Mouse (Mus musculus): ENCODE results near the gene Calcoco1. TPM values are rescaled to one million over a fixed set of nuclear protein-coding genes. Genes with fewer than 3 reads are reported as not detected.

The Calcoco1 gene
- 24.4 and 28.0 TPM in 2 replicates for polyA plus RNA-seq (2011; ENCODE audit: insufficient read depth, insufficient read length, low replicate concordance, missing spikeins)

GRCm38 (mm10) chr15:102721980-102722475, at the start of gene Calcoco1:
Gene Calcoco1, minus strand, starts transcription at chr15:102722178.
- 4% methylated on average over 27 of the region's 27 CpGs for WGBS
- H3K4me1 ChIP-seq (ENCODE audit: control insufficient read depth, insufficient read depth, low read length), result peaks cover 1% of the 10 kb centered on the region; the same call in 1 of the 2 replicates
- no peak within 1 kb of the TSS; the same call in 1 of the 2 replicates for H3K27ac ChIP-seq (ENCODE audit: control insufficient read depth, insufficient read depth, low read depth, low read length, poor library complexity)
- TF ChIP-seq POLR2A (IDR thresholded peaks at IDR 0.05; ENCODE audit: borderline replicate concordance, control insufficient read depth, low read depth, low read length) (peak; percentile 36; the same call in 1 of the 2 replicates), CTCF (IDR thresholded peaks at IDR 0.05; ENCODE audit: control insufficient read depth, insufficient read depth, low read length) (no peak)
- H3K4me3 ChIP-seq (replicated peaks; ENCODE audit: control insufficient read depth, low read depth, low read length), result peak within 1 kb of the TSS; percentile 83

DNA sequence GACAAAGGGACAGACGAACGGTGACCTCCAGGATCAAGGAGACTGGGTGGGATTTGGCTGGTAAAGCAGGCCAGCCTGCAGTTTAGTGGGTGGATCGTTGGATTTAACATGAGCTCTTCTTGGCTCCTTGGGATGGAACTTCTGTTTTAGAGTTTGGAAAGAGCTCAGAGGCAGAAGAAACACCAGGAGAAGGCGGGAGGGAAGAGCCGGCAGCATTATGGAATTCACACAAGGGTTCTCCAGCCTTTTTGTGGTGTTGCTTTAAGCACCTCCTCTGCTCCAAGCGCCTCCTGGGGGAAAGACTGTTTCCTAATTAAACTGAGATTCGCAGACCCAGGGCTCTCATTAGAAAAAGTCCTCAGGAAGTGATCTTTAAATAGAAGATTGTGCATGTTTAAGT, 48.9 kb upstream of the Calcoco1 start:
- 52% methylated on average over 7 of the region's 7 CpGs for WGBS
- Histone ChIP-seq H3K4me3 (replicated peaks; ENCODE audit: control insufficient read depth, low read depth, low read length) (no peak overlapping the region), H3K4me1 (ENCODE audit: control insufficient read depth, insufficient read depth, low read length) (no peaks in the 10 kb centered on the region), H3K27ac (ENCODE audit: control insufficient read depth, insufficient read depth, low read depth, low read length, poor library complexity) (no peak overlapping the region)
- TF ChIP-seq POLR2A (IDR thresholded peaks at IDR 0.05; ENCODE audit: borderline replicate concordance, control insufficient read depth, low read depth, low read length) (no peak), CTCF (IDR thresholded peaks at IDR 0.05; ENCODE audit: control insufficient read depth, insufficient read depth, low read length) (no peak)

GRCm38 (mm10) chr15:102765207-102765606, 43.2 kb upstream of the Calcoco1 start:
- Histone ChIP-seq H3K4me1 (ENCODE audit: control insufficient read depth, insufficient read depth, low read length) (no peaks in the 10 kb centered on the region), H3K4me3 (replicated peaks; ENCODE audit: control insufficient read depth, low read depth, low read length) (no peak overlapping the region), H3K27ac (ENCODE audit: control insufficient read depth, insufficient read depth, low read depth, low read length, poor library complexity) (no peak overlapping the region)
- WGBS, result 23% methylated on average over 2 of the region's 2 CpGs
- TF ChIP-seq POLR2A (IDR thresholded peaks at IDR 0.05; ENCODE audit: borderline replicate concordance, control insufficient read depth, low read depth, low read length), result no peak
- no peak for TF ChIP-seq CTCF (IDR thresholded peaks at IDR 0.05; ENCODE audit: control insufficient read depth, insufficient read depth, low read length)

- no peaks in the 10 kb centered on the region for H3K4me1 ChIP-seq (ENCODE audit: control insufficient read depth, insufficient read depth, low read length)
- TF ChIP-seq CTCF (IDR thresholded peaks at IDR 0.05; ENCODE audit: control insufficient read depth, insufficient read depth, low read length) (peak; percentile 47; the same call in 1 of the 2 replicates), POLR2A (IDR thresholded peaks at IDR 0.05; ENCODE audit: borderline replicate concordance, control insufficient read depth, low read depth, low read length) (no peak)
- no peak overlapping the region for H3K27ac ChIP-seq (ENCODE audit: control insufficient read depth, insufficient read depth, low read depth, low read length, poor library complexity)
- 7% methylated on average over 7 of the region's 7 CpGs for WGBS
- no peak overlapping the region for H3K4me3 ChIP-seq (replicated peaks; ENCODE audit: control insufficient read depth, low read depth, low read length)
Measured at GRCm38 (mm10) chr15:102761745-102762378, 39.9 kb upstream of the Calcoco1 start.

- Histone ChIP-seq H3K27ac (ENCODE audit: control insufficient read depth, insufficient read depth, low read depth, low read length, poor library complexity) (no peak overlapping the region), H3K4me3 (replicated peaks; ENCODE audit: control insufficient read depth, low read depth, low read length) (no peak overlapping the region), H3K4me1 (ENCODE audit: control insufficient read depth, insufficient read depth, low read length) (no peaks in the 10 kb centered on the region)
- 85% methylated on average over 1 of the region's 1 CpGs for WGBS
- TF ChIP-seq POLR2A (IDR thresholded peaks at IDR 0.05; ENCODE audit: borderline replicate concordance, control insufficient read depth, low read depth, low read length), result no peak
- TF ChIP-seq CTCF (IDR thresholded peaks at IDR 0.05; ENCODE audit: control insufficient read depth, insufficient read depth, low read length), result no peak
Measured at GRCm38 (mm10) chr15:102757686-102758085, 35.7 kb upstream of the Calcoco1 start.

- WGBS, result 42% methylated on average over 5 of the region's 5 CpGs
- Histone ChIP-seq H3K27ac (ENCODE audit: control insufficient read depth, insufficient read depth, low read depth, low read length, poor library complexity) (no peak overlapping the region), H3K4me1 (ENCODE audit: control insufficient read depth, insufficient read depth, low read length) (no peaks in the 10 kb centered on the region), H3K4me3 (replicated peaks; ENCODE audit: control insufficient read depth, low read depth, low read length) (no peak overlapping the region)
- no peak for TF ChIP-seq POLR2A (IDR thresholded peaks at IDR 0.05; ENCODE audit: borderline replicate concordance, control insufficient read depth, low read depth, low read length)
- no peak for TF ChIP-seq CTCF (IDR thresholded peaks at IDR 0.05; ENCODE audit: control insufficient read depth, insufficient read depth, low read length)
Measured at GRCm38 (mm10) chr15:102755053-102755452, 33.1 kb upstream of the Calcoco1 start.

DNA sequence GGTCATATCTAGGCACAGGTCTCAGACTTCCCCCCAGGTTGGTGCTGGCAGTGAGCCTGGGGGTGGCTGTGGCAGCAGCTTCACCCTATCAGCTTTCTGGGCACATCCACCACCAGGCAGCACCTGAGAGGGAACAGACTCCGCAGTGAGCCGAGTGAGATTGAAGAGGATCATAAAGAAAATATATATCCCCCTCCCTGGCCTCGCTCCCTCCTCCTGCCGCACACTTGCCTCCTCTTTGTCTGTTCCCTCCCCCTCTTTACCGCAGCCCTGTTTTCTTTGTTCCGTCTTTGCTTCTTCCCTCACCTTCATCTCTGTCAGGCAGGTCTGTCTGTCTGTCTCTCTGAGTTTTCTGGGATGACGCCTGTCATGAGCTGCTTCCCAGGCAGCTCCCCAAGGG, 32.4 kb upstream of the Calcoco1 start:
- no peak overlapping the region for H3K27ac ChIP-seq (ENCODE audit: control insufficient read depth, insufficient read depth, low read depth, low read length, poor library complexity)
- no peak overlapping the region for H3K4me3 ChIP-seq (replicated peaks; ENCODE audit: control insufficient read depth, low read depth, low read length)
- H3K4me1 ChIP-seq (ENCODE audit: control insufficient read depth, insufficient read depth, low read length), result no peaks in the 10 kb centered on the region
- 56% methylated on average over 7 of the region's 7 CpGs for WGBS
- TF ChIP-seq CTCF (IDR thresholded peaks at IDR 0.05; ENCODE audit: control insufficient read depth, insufficient read depth, low read length) (no peak), POLR2A (IDR thresholded peaks at IDR 0.05; ENCODE audit: borderline replicate concordance, control insufficient read depth, low read depth, low read length) (no peak)

DNA sequence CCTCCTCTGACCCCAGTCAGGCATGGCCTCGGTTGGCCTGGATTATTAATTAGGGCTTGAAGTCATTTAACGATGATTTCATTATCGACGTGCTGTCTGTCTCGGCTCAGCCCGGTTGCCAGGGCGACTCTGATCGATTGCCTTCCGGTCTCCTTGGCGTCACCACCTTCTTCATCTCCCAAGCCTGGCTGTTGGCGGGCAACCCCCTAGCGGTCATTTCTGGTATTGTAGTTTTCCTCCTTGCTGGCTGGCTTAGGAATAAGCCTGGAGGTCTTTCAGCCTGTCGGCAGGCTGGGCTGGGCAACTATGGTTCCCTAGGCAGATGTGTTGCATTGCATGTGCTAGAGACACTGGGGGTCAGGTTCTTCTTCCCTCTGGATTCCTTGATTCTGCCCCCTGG, 31.2 kb upstream of the Calcoco1 start:
- no peaks in the 10 kb centered on the region for H3K4me1 ChIP-seq (ENCODE audit: control insufficient read depth, insufficient read depth, low read length)
- TF ChIP-seq POLR2A (IDR thresholded peaks at IDR 0.05; ENCODE audit: borderline replicate concordance, control insufficient read depth, low read depth, low read length), result no peak
- peak; percentile 54 for TF ChIP-seq CTCF (IDR thresholded peaks at IDR 0.05; ENCODE audit: control insufficient read depth, insufficient read depth, low read length)
- WGBS, result 14% methylated on average over 13 of the region's 13 CpGs
- no peak overlapping the region for H3K4me3 ChIP-seq (replicated peaks; ENCODE audit: control insufficient read depth, low read depth, low read length)
- H3K27ac ChIP-seq (ENCODE audit: control insufficient read depth, insufficient read depth, low read depth, low read length, poor library complexity), result no peak overlapping the region

All from bone marrow, adult 2 months (tissue).